Mouse (Mus musculus): Measurements from ENCODE around the gene Gosr1. TPM values are rescaled to one million over a fixed set of nuclear protein-coding genes. Genes with fewer than 3 reads are reported as not detected.

Gene Gosr1
- polyA plus RNA-seq (2015; fragmentation: Nextera tagmentation; extraction: Ambion mirVana): 10.9 and 12.1 TPM in 2 replicates

DNA sequence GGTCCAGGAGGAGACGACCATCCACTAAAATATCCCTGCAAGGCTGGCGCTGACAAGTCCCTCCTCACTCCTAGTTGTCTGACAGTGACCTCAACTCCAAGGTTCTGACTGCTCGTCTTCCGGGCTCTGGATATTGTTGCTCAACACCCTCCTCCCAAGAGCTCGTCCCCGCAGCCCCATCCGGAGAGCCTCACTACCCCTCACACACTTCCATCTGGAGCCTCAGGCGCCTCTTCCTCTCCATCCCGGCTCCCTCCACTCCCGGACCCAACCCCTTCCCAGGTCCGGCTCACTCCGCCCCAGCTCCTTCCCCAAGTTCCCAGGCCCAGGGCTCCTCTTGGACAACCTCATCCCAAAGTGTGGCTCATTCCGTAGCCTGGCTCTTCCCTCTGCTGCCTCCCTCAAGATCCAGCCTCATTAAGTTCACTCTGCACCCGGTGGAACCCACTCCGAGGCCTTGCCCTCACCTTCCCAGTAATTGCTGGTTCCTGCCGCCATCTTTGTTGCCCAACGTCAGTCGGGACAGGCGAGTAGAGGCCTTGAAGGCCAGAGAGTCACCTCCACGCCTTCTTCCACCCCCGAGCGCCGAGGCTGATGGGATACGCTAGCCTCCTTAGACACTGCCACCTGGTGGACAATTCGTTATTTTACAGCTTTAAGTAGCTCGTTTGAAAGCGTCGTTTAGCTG is at the start of gene Gosr1:
Gene Gosr1 (minus strand): TSS at position 527 of the 688 bp plus-strand sequence.

DNA sequence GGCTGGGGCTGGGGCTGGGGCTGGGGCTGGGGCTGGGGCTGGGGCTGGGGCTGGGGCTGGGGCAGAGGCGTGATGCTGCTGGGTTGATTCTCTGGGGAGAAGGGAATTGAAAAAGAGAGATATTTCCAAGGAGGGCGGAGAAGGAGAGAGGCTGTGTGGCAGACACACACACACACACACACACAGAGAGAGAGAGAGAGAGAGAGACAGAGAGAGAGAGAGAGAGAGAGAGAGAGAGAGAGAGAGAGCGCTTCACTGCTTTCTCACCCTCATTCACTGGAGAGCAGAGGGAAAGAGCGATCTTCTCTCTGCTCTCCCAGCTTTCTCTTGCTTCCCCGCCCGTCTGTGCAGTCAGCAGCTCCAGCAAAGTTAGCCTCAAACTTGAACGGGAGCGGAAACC is 83.9 kb downstream of the Gosr1 start, which contains the start of gene Trarg1:
Gene Trarg1 (plus strand): TSS at position 301 of the 400 bp plus-strand sequence.

Other genes starting within 250 kb of the Gosr1 start
- 8.8 and 11.9 TPM in 2 replicates for gene Abr, start 141.3 kb downstream of the Gosr1 start, polyA plus RNA-seq (2015; fragmentation: Nextera tagmentation; extraction: Ambion mirVana)
- 0.11 TPM in 1 of 2 replicates, not detected in the other for gene Bhlha9, start 91.1 kb downstream of the Gosr1 start, polyA plus RNA-seq (2015; fragmentation: Nextera tagmentation; extraction: Ambion mirVana)
- gene Trarg1, start 83.8 kb downstream of the Gosr1 start, polyA plus RNA-seq (2015; fragmentation: Nextera tagmentation; extraction: Ambion mirVana): 0.35 and 0.55 TPM in 2 replicates
- gene Cpd, start 83.4 kb upstream of the Gosr1 start, polyA plus RNA-seq (2015; fragmentation: Nextera tagmentation; extraction: Ambion mirVana): 7.8 and 8.7 TPM in 2 replicates
- gene Tmigd1, start 138.6 kb upstream of the Gosr1 start, polyA plus RNA-seq (2015; fragmentation: Nextera tagmentation; extraction: Ambion mirVana): 0.13 TPM in 1 of 2 replicates, not detected in the other
- 49.9 and 52.5 TPM in 2 replicates for gene Blmh, start 161.2 kb upstream of the Gosr1 start, polyA plus RNA-seq (2015; fragmentation: Nextera tagmentation; extraction: Ambion mirVana)
- gene Slc6a4, start 235.0 kb upstream of the Gosr1 start, polyA plus RNA-seq (2015; fragmentation: Nextera tagmentation; extraction: Ambion mirVana): 3.5 and 7.5 TPM in 2 replicates

Data from spleen, postnatal 0 days (tissue).